Mouse (Mus musculus): ENCODE measurements around the gene Camta1. TPM values are rescaled to one million over a fixed set of nuclear protein-coding genes. Genes with fewer than 3 reads are reported as not detected.

The Camta1 gene
- polyA plus RNA-seq, 1 experiment from 2014 or later = 86.8 TPM

DNA sequence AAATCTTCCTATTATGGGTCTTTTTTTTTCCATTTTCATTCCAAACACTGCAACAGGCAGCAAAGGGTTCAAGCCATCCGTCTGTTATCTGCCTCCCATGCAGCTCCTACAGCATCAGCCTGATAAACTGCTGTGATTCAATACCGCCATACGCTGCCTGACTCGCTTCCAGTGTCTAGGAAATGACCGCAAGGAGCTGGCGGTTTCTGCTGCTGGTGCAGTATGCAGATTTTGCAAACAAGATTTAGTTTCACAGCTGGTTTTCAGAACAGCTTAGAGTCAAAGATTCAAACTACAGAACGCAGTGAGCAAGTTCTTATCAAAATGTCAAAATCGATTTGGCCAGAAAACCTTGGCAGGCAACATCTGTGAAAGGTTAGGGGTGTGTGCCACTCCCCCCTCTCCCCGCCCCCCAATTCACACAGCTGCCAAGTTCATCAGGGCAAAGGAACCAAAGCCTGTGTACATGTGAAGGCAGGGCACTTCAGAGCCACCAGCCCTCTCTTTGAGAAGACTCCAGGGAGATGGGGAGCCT, 325.7 kb downstream of the Camta1 start:
- 33% methylated on average over 9 of the region's 9 CpGs for WGBS
- Histone ChIP-seq H3K4me3 (ENCODE audit: low read depth, low read length) (no peak overlapping the region), H3K36me3 (ENCODE audit: control insufficient read depth, insufficient read depth, low read length) (no peaks in the 10 kb centered on the region), H3K9me3 (ENCODE audit: control insufficient read depth, low read depth, low read length) (no peaks in the 10 kb centered on the region), H3K4me1 (ENCODE audit: control insufficient read depth, insufficient read depth, low read length) (peaks cover 6% of the 10 kb centered on the region; the same call in 1 of the 2 replicates), H3K27me3 (ENCODE audit: control insufficient read depth, insufficient read depth, low read length) (no peaks in the 10 kb centered on the region), H3K27ac (ENCODE audit: low read length) (no peak overlapping the region), H3K4me2 (replicated peaks; ENCODE audit: low read depth, low read length) (no peak overlapping the region), H3K9ac (replicated peaks; ENCODE audit: low read depth, low read length) (no peak overlapping the region)
- no peak for ATAC-seq (ENCODE audit: insufficient number of reproducible peaks, insufficient read depth, low FRiP score, low read depth)

DNA sequence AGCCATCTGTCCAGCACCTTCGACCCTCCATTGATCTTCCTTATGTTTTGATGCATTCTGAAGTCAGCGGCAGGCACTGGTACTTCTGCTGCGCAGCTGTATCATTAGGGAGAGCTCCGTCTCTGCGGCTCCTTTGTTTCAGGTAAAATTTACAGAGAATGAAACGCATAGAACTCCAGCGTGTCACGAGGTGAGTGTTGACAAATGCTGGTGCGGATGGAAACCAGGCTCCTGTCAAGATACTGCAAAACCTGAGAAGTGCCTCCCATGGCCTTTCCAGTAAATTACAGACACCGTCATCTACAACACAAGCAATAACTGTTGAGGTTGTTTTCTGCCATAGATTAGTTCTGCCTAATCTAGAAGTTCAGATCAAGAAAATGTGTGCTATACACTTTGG, 328.2 kb downstream of the Camta1 start:
- Histone ChIP-seq H3K9ac (replicated peaks; ENCODE audit: low read depth, low read length) (no peak overlapping the region), H3K4me3 (ENCODE audit: low read depth, low read length) (no peak overlapping the region), H3K4me2 (replicated peaks; ENCODE audit: low read depth, low read length) (no peak overlapping the region), H3K4me1 (ENCODE audit: control insufficient read depth, insufficient read depth, low read length) (peaks cover 6% of the 10 kb centered on the region; the same call in 1 of the 2 replicates), H3K27ac (ENCODE audit: low read length) (no peak overlapping the region), H3K9me3 (ENCODE audit: control insufficient read depth, low read depth, low read length) (no peaks in the 10 kb centered on the region), H3K36me3 (ENCODE audit: control insufficient read depth, insufficient read depth, low read length) (no peaks in the 10 kb centered on the region), H3K27me3 (ENCODE audit: control insufficient read depth, insufficient read depth, low read length) (no peaks in the 10 kb centered on the region)
- 35% methylated on average over 10 of the region's 10 CpGs for WGBS
- no peak for ATAC-seq (ENCODE audit: insufficient number of reproducible peaks, insufficient read depth, low FRiP score, low read depth)

DNA sequence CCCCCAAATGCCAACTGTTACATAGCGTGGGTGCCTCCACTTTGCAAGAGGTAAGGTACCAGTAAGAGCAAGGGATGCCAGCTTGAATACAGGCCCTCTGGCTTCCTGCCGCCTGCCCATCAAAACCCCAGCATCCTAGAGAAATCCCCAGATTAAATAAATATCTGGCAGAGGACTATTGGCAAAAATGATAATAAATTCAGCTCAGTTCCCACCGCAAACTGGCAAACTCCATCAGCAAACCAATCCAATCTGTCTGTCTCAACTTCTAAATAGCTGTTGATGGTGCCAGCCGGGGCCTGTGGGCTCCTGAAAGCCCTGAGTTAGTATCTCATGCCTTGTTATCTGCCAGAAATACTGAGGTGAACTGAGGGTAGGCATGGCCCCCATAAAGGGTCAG, 333.2 kb downstream of the Camta1 start:
- Histone ChIP-seq H3K27ac (ENCODE audit: low read length) (no peak overlapping the region), H3K27me3 (ENCODE audit: control insufficient read depth, insufficient read depth, low read length) (no peaks in the 10 kb centered on the region), H3K9ac (replicated peaks; ENCODE audit: low read depth, low read length) (no peak overlapping the region), H3K4me1 (ENCODE audit: control insufficient read depth, insufficient read depth, low read length) (0 out of 2 replicates have a peak, but pooled peaks cover 3% of the 10 kb centered on the region), H3K4me3 (ENCODE audit: low read depth, low read length) (no peak overlapping the region), H3K4me2 (replicated peaks; ENCODE audit: low read depth, low read length) (no peak overlapping the region), H3K36me3 (ENCODE audit: control insufficient read depth, insufficient read depth, low read length) (no peaks in the 10 kb centered on the region), H3K9me3 (ENCODE audit: control insufficient read depth, low read depth, low read length) (no peaks in the 10 kb centered on the region)
- ATAC-seq (ENCODE audit: insufficient number of reproducible peaks, insufficient read depth, low FRiP score, low read depth) = no peak
- WGBS = 93% methylated on average over 4 of the region's 4 CpGs

DNA sequence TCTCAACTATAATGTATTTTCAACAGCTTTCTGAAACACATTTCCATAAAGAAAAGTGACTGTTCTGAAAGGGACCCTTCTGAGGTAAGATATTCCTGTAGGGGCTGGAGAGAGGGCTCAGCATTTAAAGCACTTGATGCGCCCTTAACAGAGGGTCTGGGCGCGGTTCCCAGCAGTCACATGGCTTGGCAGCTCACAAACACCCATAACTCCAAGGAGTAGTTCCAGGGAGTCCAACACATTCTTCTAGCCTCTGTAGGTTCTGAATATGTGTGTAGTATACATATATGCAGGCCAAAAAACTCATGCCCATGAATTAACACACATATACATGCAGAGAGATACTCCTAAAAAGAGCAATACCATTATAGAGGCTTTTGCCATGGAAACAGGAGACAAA, 333.9 kb downstream of the Camta1 start:
- Histone ChIP-seq H3K4me2 (replicated peaks; ENCODE audit: low read depth, low read length) (no peak overlapping the region), H3K4me1 (ENCODE audit: control insufficient read depth, insufficient read depth, low read length) (no peaks in the 10 kb centered on the region), H3K9ac (replicated peaks; ENCODE audit: low read depth, low read length) (no peak overlapping the region), H3K27ac (ENCODE audit: low read length) (no peak overlapping the region), H3K27me3 (ENCODE audit: control insufficient read depth, insufficient read depth, low read length) (no peaks in the 10 kb centered on the region), H3K36me3 (ENCODE audit: control insufficient read depth, insufficient read depth, low read length) (no peaks in the 10 kb centered on the region), H3K9me3 (ENCODE audit: control insufficient read depth, low read depth, low read length) (no peaks in the 10 kb centered on the region), H3K4me3 (ENCODE audit: low read depth, low read length) (no peak overlapping the region)
- WGBS = 88% methylated on average over 3 of the region's 3 CpGs
- ATAC-seq (ENCODE audit: insufficient number of reproducible peaks, insufficient read depth, low FRiP score, low read depth) = no peak

DNA sequence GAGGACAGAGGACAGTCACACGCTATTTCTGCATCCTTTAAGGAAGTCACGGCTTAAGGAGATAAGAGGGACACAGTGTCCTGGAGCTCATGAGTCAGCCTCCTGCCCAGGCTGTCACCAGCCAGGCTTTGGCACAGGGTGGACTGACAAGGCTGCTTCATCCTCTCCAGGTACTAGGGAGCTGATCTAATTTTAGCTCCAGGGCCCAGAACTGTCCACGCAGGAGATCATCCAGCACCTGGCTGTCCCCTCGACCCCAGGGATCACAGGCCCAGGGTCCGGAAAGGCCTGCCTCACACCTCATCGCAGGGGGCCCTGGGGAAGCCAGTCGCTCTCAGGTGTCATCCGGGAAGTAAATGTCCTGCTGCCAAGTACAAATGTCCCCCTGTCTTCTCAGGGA, 341.6 kb downstream of the Camta1 start:
- no peaks in the 10 kb centered on the region for H3K27me3 ChIP-seq (ENCODE audit: control insufficient read depth, insufficient read depth, low read length)
- H3K9me3 ChIP-seq (ENCODE audit: control insufficient read depth, low read depth, low read length) = no peaks in the 10 kb centered on the region
- H3K9ac ChIP-seq (replicated peaks; ENCODE audit: low read depth, low read length) = no peak overlapping the region
- H3K27ac ChIP-seq (ENCODE audit: low read length) = no peak overlapping the region
- no peak overlapping the region for H3K4me2 ChIP-seq (replicated peaks; ENCODE audit: low read depth, low read length)
- 36% methylated on average over 8 of the region's 8 CpGs for WGBS
- no peaks in the 10 kb centered on the region for H3K36me3 ChIP-seq (ENCODE audit: control insufficient read depth, insufficient read depth, low read length)
- ATAC-seq (ENCODE audit: insufficient number of reproducible peaks, insufficient read depth, low FRiP score, low read depth) = no peak
- H3K4me1 ChIP-seq (ENCODE audit: control insufficient read depth, insufficient read depth, low read length) = peaks cover 12% of the 10 kb centered on the region; the same call in 1 of the 2 replicates
- H3K4me3 ChIP-seq (ENCODE audit: low read depth, low read length) = no peak overlapping the region

DNA sequence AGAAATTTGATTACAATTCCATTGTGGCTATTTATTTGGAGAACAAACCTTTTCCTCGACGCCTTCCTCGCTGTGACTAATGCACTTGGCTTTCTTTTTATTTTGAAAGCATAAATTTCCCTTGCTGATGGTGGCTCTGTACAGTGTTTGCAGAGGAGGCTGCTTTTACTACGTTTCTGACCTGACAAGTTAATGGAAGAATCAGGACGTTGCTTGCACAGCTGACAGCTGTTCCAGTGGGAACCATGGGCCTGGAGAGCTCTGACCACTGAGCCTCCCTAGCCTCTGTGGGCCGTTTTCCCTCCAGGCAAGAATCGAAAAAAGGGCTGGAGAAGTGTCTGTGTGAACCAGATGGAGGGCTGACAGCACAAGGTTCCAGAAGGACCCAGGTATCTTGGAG, 342.7 kb downstream of the Camta1 start:
- no peak overlapping the region for H3K4me3 ChIP-seq (ENCODE audit: low read depth, low read length)
- peaks cover 12% of the 10 kb centered on the region; the same call in 1 of the 2 replicates for H3K4me1 ChIP-seq (ENCODE audit: control insufficient read depth, insufficient read depth, low read length)
- H3K27me3 ChIP-seq (ENCODE audit: control insufficient read depth, insufficient read depth, low read length) = no peaks in the 10 kb centered on the region
- ATAC-seq (ENCODE audit: insufficient number of reproducible peaks, insufficient read depth, low FRiP score, low read depth) = no peak; the same call in 1 of the 2 replicates
- 36% methylated on average over 7 of the region's 7 CpGs for WGBS
- H3K4me2 ChIP-seq (replicated peaks; ENCODE audit: low read depth, low read length) = no peak overlapping the region
- no peaks in the 10 kb centered on the region for H3K9me3 ChIP-seq (ENCODE audit: control insufficient read depth, low read depth, low read length)
- H3K9ac ChIP-seq (replicated peaks; ENCODE audit: low read depth, low read length) = no peak overlapping the region
- H3K27ac ChIP-seq (ENCODE audit: low read length) = no peak overlapping the region
- no peaks in the 10 kb centered on the region for H3K36me3 ChIP-seq (ENCODE audit: control insufficient read depth, insufficient read depth, low read length)

DNA sequence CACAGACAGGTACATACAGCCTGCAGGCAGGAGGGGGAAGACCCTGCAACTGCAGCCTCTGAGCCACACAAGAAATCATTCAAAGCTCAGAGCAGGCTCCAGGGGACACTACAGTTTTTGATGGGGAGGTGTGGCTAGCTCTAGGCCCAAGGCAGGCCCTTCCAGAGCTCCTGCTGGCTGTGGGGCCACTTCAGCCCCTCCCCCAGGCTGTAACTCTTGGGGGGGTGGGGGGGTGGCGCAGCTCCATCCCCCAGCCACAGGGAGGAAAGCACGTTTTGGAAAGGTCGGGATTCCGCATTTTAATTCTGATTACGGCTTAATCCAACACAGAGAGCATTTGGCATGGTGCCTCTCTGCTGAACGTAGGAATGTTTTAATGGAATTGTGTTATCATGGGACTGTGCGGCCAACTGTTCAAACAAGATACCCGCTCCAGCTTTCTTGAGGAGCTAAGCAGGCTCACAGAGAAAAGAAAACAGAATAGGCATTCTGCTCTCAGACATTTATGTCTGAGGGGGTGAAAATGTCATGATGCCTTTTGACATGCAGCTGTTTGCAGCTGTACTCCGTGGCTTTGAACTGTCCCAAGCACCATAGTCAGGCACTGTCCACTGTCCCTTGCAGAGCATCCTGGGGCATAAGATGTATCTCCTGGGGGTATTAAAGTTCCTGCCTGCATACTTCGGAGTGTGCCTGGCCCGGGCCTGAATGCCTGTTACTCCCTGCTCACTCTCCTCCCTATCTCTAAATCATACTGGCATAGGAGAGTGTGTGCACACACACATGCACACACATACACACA, 344.5 kb downstream of the Camta1 start:
- no peaks in the 10 kb centered on the region for H3K9me3 ChIP-seq (ENCODE audit: control insufficient read depth, low read depth, low read length)
- no peak overlapping the region for H3K4me3 ChIP-seq (ENCODE audit: low read depth, low read length)
- peak; percentile 43; the same call in 1 of the 2 replicates for ATAC-seq (ENCODE audit: insufficient number of reproducible peaks, insufficient read depth, low FRiP score, low read depth)
- H3K4me2 ChIP-seq (replicated peaks; ENCODE audit: low read depth, low read length) = no peak overlapping the region
- peak overlapping the region; percentile 67; the same call in 1 of the 2 replicates for H3K27ac ChIP-seq (ENCODE audit: low read length)
- peaks cover 12% of the 10 kb centered on the region; the same call in 1 of the 2 replicates for H3K4me1 ChIP-seq (ENCODE audit: control insufficient read depth, insufficient read depth, low read length)
- no peaks in the 10 kb centered on the region for H3K27me3 ChIP-seq (ENCODE audit: control insufficient read depth, insufficient read depth, low read length)
- 18% methylated on average over 11 of the region's 11 CpGs for WGBS
- no peak overlapping the region for H3K9ac ChIP-seq (replicated peaks; ENCODE audit: low read depth, low read length)
- no peaks in the 10 kb centered on the region for H3K36me3 ChIP-seq (ENCODE audit: control insufficient read depth, insufficient read depth, low read length)

DNA sequence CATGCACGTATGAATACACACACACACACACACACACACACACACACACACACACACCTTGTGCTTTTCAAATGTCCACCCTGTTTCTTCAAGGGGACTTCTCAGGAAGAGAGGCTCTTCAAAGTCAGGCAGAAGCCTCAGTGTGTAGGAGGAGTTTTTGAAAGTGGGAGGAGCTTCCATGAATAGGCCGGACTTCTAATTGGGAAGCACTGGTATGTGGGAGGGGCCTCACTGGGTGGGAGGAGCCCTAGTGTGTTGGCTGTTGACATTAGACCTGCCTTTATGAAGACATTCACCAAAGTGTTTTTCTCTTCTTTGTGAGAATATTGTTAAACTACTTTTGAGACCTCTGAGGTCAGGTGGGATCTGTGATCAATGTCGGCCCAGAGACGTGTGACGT, 346.4 kb downstream of the Camta1 start:
- Histone ChIP-seq H3K9ac (replicated peaks; ENCODE audit: low read depth, low read length) (no peak overlapping the region), H3K4me1 (ENCODE audit: control insufficient read depth, insufficient read depth, low read length) (peaks cover 10% of the 10 kb centered on the region; the same call in 1 of the 2 replicates), H3K4me3 (ENCODE audit: low read depth, low read length) (no peak overlapping the region), H3K36me3 (ENCODE audit: control insufficient read depth, insufficient read depth, low read length) (no peaks in the 10 kb centered on the region), H3K9me3 (ENCODE audit: control insufficient read depth, low read depth, low read length) (no peaks in the 10 kb centered on the region), H3K4me2 (replicated peaks; ENCODE audit: low read depth, low read length) (no peak overlapping the region), H3K27me3 (ENCODE audit: control insufficient read depth, insufficient read depth, low read length) (no peaks in the 10 kb centered on the region), H3K27ac (ENCODE audit: low read length) (no peak overlapping the region)
- ATAC-seq (ENCODE audit: insufficient number of reproducible peaks, insufficient read depth, low FRiP score, low read depth) = no peak
- WGBS = 91% methylated on average over 5 of the region's 5 CpGs

All from stomach, embryonic 14.5 days (tissue).